Mouse (Mus musculus): ENCODE data around the gene Pdlim4.
"Not testable (repeated sequence)": the region's sequence is repeated elsewhere in the genome, so short reads cannot be mapped to it uniquely, and the experiment has no call there.

The Pdlim4 gene

DNA sequence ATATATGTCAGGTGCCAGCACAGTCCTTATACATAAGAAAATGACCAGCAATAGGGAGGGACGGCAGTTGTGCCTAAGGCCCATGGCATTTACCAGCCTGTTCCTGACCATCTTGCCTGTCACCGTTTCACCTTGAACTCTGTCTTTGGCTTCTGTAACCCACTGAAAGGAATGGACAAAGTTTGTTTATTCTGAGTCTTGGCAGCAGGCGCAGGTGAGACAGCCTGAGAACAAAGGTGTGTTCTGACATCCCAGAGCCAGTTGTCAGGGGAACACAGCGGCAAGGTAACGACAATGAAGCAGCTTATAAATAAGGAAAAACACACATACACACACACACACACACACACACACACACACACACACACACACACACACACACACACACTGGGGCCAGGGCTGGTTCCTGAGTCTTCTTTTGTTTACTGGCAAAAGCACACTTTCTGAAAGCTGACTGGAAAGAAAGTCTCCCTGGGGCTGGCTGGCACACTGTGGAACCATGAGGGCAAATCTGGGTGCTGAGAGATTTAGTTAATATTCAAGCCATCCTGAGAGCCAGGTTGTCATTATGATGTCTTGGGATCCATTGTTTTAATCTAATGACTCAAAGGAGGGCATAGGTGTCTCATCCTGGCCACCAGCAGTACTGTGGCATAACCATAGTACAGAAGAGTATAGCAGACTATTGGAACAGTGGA lies 47.3 kb downstream of the Pdlim4 start:
- no peak for DNase-seq (ENCODE audit: extremely low read depth, insufficient read length, low spot score)

DNA sequence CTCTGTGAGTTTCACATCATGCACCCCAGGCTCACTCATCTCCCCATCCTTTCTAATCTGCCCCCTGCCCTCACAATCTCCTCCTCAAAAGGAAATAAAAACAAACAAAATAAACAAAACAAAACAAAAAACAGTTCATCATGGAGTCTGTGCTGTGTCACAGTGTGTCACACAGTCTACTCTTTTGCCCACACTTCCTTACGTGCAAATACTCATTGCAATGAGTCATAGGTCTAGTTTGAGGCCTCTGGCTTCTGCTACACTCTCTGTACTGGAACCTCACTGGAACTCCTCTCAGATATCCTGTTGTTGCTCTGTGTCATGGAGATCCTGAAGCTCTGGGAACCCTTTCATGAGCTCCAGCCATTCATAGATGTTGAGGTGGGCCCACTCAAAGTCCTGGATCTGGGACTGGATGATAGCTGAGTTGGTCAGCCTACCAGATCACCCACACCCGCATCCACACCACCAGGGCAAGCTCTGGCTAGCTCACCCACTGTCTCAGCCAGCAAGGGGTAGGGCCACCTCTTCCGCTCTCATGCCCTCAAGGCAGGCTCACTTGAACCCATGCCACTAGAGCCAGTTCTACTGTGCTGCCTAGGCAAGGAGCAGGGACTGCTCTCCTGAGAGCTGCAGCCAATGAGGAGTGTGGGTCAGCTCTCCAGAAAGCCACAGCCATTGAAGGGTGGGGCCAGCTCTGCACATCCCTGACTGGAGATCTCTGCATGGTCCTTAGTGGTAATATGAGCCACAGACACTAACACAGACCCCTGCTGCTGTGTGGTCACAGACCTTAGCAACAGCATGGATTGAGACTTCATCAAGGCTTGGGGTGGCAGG lies 49.7 kb downstream of the Pdlim4 start:
- DNase-seq (ENCODE audit: extremely low read depth, insufficient read length, low spot score) = peak; percentile 87

DNA sequence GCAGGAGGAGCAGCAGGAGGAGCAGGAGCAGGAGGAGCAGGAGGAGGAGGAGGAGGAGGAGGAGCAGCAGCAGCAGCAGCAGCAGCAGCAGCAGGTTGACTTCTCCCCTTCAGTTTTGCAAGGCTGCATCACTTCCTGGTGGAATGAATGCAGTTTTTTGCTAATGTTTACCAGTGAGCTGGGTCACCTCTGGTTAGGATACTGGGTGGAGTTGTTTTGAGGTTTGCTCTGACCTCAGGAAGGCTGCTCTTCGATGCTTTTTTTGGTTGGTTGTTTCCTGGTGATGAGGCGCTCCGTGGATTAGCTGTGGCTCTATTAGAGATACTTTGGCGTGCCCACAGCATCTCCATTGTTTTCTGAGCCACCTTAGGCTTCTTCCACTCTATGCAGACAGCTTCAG lies 51.2 kb downstream of the Pdlim4 start:
- DNase-seq (ENCODE audit: extremely low read depth, insufficient read length, low spot score) = no peak

DNA sequence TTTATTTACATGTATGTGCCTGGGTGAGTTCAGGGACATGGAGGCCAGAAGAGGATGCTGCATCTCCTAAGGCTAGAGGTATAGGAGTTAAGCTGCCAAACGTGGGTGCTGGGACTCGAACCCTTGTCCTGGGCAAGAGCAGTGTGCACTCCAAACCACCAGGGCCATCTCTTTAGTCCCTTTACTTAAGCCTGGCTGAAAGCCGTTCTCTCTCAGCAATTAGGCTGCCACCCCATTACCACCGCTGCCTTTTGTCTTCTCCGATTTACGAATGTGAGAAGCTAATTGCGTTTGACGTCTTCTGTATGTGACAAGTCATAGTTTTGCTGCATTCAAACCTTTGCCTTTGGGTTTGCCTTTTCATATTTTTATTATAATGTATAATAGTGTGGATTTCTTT lies 52.8 kb downstream of the Pdlim4 start:
- no peak for DNase-seq (ENCODE audit: extremely low read depth, insufficient read length, low spot score)

DNA sequence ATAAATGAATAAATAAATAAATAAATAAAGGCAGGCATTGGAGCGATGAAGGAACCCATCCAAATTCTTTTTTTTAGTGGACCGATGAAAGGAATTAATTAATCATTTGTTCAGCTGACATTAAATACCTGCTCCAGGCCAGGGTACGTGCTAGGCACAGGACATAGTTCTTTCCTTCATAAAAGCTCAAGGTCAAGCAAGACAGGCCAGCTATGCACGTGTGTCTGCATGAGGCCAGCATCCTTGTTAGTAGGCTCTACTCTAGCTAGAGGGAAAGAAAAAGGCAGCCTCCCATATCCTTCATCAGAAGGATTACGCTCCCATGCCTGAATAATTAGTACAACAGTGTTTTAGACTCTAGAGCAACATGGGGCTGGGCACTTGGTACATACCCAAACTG lies 55.9 kb downstream of the Pdlim4 start:
- no peak for DNase-seq (ENCODE audit: extremely low read depth, insufficient read length, low spot score)

DNA sequence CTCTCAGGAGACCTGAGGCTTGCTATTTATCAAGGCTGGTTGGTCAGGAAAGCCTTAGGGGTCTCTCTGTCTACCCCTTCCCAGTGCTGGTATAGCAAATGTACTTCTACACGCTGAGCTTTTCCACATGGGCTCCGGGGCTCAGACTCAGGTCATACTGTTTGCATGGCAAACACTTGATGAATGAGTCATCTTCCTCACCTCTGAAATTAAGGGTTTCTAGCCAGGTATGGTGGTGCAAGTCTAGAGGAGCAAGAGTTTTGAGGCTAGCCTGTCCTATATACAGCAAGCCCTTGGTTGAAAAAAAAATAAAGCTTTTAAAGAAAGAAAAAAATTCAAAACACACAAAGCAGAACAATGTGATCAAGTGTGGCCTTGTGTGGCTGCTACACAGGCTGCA lies 57.6 kb downstream of the Pdlim4 start:
- no peak for DNase-seq (ENCODE audit: extremely low read depth, insufficient read length, low spot score)

DNA sequence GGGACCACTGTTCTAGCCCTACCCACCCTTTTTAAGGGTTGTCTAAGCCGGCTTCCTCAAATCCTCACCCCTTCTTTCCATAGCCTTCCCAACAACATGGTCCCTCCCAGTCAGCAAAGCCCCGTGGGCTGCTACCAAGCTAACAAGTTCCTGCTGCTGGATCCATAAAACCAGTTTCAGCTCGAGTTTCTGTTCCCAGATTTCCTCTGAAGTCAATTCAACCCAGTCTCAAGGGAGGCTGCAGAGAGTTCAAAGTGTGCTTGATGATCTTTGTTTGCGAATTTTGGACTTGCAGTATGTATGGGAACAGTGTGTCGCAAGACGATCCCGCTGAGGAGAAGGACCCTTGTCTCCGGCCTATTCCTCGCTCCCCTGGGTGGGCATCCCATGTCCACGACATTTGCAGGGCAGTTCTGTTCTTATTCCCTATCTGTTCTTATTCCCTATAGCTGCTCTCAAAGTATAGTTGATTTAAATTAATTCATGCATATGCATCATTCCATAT lies 60.3 kb downstream of the Pdlim4 start:
- no peak for DNase-seq (ENCODE audit: extremely low read depth, insufficient read length, low spot score)

DNA sequence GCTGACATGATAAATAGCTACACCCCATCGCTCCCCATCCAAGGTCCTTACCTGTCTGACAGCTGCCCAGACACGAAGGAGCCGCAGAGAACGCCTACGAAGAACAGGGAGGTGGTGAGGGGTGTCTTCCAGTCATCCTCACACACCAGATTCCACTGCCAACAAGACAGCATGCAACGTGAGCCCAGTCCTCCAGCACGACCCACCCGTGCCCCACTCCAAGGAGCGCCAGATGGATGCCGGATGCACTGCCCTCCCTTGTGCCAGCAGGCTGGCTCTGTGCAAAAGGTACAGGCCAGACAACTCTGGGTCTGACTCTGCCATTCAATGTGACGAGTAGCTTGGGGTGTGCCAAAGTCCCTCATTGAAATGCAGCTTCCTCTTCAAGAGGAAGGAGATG lies 61.1 kb downstream of the Pdlim4 start:
- no peak for DNase-seq (ENCODE audit: extremely low read depth, insufficient read length, low spot score)

DNA sequence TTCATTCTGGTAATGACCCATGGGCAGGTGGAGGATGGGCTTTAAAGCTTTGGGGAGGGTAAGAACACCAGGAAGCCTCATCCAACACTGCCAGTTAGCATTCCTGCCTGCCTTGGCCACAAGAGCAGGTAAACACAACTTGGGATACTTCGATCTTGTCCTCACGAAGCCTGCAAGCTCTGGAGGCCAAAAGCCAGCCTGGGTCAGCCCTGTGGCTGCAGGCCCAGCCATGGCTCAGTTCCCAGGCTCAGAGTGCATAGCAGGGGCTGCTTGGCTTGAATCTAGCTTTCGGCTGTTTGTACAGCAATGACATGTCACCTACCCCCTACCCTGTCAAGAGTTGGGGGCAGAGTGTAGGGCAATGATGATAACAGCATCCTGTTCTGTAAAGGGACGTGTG lies 61.9 kb downstream of the Pdlim4 start:
- no peak for DNase-seq (ENCODE audit: extremely low read depth, insufficient read length, low spot score)

DNA sequence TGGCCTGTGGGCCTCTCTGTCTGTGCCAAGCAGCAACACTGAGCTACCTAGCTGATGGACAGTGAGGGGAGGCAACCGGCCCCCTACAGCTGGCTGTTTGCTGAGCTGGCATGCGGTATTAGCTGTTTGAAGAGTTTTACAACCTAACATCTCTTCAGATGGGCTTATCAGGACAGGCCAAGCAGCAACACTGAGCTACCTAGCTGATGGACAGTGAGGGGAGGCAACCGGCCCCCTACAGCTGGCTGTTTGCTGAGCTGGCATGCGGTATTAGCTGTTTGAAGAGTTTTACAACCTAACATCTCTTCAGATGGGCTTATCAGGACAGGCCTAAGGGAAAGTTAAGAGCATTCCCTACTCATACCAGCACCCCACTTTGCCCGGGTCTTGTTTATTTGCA lies 62.5 kb downstream of the Pdlim4 start:
- not testable (repeated sequence) for DNase-seq (ENCODE audit: extremely low read depth, insufficient read length, low spot score)

Measured in 3134 (cell line).